Mouse (Mus musculus): ENCODE measurements at regions not wholly inside any gene's neighbourhood (a gene's known extent, or its start where the extent isn't known, plus 50 kb on each side); places are given as distances from the start of the nearest gene placed in this dataset.

GRCm38 (mm10) chr13:43852888-43853287 is 68.3 kb downstream of the Cd83 start:
- DNase-seq (ENCODE audit: low spot score in 2 of 2) = no peak

GRCm38 (mm10) chr13:43854973-43855372 is 70.4 kb downstream of the Cd83 start:
- DNase-seq (ENCODE audit: low spot score in 2 of 2) = no peak

GRCm38 (mm10) chr13:43860932-43861331 is 76.4 kb downstream of the Cd83 start:
- DNase-seq (ENCODE audit: low spot score in 2 of 2) = no peak

GRCm38 (mm10) chr13:43861424-43861823 is 76.8 kb downstream of the Cd83 start:
- DNase-seq (ENCODE audit: low spot score in 2 of 2) = no peak

GRCm38 (mm10) chr13:43862056-43862455 is 77.5 kb downstream of the Cd83 start:
- DNase-seq (ENCODE audit: low spot score in 2 of 2) = no peak

GRCm38 (mm10) chr13:43862586-43862985 is 78.0 kb downstream of the Cd83 start:
- DNase-seq (ENCODE audit: low spot score in 2 of 2) = no peak

- DNase-seq (ENCODE audit: low spot score in 2 of 2) = no peak
Measured at GRCm38 (mm10) chr13:43863581-43864100, 79.1 kb downstream of the Cd83 start.

- DNase-seq (ENCODE audit: low spot score in 2 of 2) = peak; percentile 97 to 99
Measured at GRCm38 (mm10) chr13:43864153-43864861, 79.7 kb downstream of the Cd83 start.

GRCm38 (mm10) chr13:43865036-43865435 is 80.5 kb downstream of the Cd83 start:
- no peak for DNase-seq (ENCODE audit: low spot score in 2 of 2)

GRCm38 (mm10) chr13:43875895-43876294 is 91.3 kb downstream of the Cd83 start:
- no peak for DNase-seq (ENCODE audit: low spot score in 2 of 2)

GRCm38 (mm10) chr13:43887284-43887683 is 102.7 kb downstream of the Cd83 start:
- no peak for DNase-seq (ENCODE audit: low spot score in 2 of 2)

- DNase-seq (ENCODE audit: low spot score in 2 of 2) = no peak
Measured at GRCm38 (mm10) chr13:43891928-43892327, 107.4 kb downstream of the Cd83 start.

- no peak for DNase-seq (ENCODE audit: low spot score in 2 of 2)
Measured at GRCm38 (mm10) chr13:43895990-43896389, 111.4 kb downstream of the Cd83 start.

GRCm38 (mm10) chr13:43897046-43897445 is 112.5 kb downstream of the Cd83 start:
- DNase-seq (ENCODE audit: low spot score in 2 of 2) = no peak

GRCm38 (mm10) chr13:43898555-43899258 is 114.1 kb downstream of the Cd83 start:
- no peak for DNase-seq (ENCODE audit: low spot score in 2 of 2)

GRCm38 (mm10) chr13:43900115-43900514 is 115.5 kb downstream of the Cd83 start:
- DNase-seq (ENCODE audit: low spot score in 2 of 2) = no peak

- no peak for DNase-seq (ENCODE audit: low spot score in 2 of 2)
Measured at GRCm38 (mm10) chr13:43900758-43901157, 116.2 kb downstream of the Cd83 start.

GRCm38 (mm10) chr13:43903391-43903790 is 118.8 kb downstream of the Cd83 start:
- DNase-seq (ENCODE audit: low spot score in 2 of 2) = peak; percentile 59 to 73

- DNase-seq (ENCODE audit: low spot score in 2 of 2) = no peak
Measured at GRCm38 (mm10) chr13:43904291-43904690, 119.7 kb downstream of the Cd83 start.

- DNase-seq (ENCODE audit: low spot score in 2 of 2) = no peak
Measured at GRCm38 (mm10) chr13:43906241-43906640, 121.7 kb downstream of the Cd83 start.

GRCm38 (mm10) chr13:43907425-43907824 is 122.8 kb downstream of the Cd83 start:
- DNase-seq (ENCODE audit: low spot score in 2 of 2) = no peak

GRCm38 (mm10) chr13:43908041-43908644 is 123.6 kb downstream of the Cd83 start:
- no peak for DNase-seq (ENCODE audit: low spot score in 2 of 2)
